Mouse (Mus musculus): ENCODE measurements around the gene Nxf2. TPM values are rescaled to one million over a fixed set of nuclear protein-coding genes. Genes with fewer than 3 reads are reported as not detected.
A peak's percentile ranks its signal among the peaks of the same experiment; 100 is the strongest.
"Not testable (repeated sequence)": the region's sequence is repeated elsewhere in the genome, so short reads cannot be mapped to it uniquely, and the experiment has no call there.

Gene Nxf2
- polyA plus RNA-seq, 1 experiment from 2014 or later, result 0.33 TPM

DNA sequence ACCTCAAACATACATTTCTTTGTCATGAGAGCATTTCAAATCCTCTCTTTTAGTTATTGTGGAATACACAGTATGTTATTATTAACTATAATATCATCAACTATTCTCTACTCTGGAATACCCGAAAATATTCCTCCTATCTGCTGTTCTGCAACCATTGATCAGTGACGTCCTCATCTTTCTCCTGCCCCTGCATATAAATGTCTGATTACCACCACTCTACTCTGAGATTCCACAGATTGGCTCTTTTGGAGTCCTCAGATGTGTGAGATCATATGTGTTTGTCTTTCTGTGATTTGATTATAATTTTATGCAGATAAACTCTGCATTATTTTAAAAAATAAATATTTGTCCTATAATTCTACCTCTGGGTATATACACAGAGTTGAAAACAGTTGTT is 48.8 kb downstream of the Nxf2 start:
- ATAC-seq (ENCODE audit: low read depth), result peak; percentile 65
- Histone ChIP-seq H3K36me3 (no peaks in the 10 kb centered on the region), H3K9ac (no peak overlapping the region), H3K4me2 (no peak overlapping the region), H3K27ac (peak overlapping the region; percentile 84), H3K27me3 (no peaks in the 10 kb centered on the region), H3K9me3 (replicated peaks) (no peaks in the 10 kb centered on the region), H3K4me1 (replicated peaks) (peaks cover 15% of the 10 kb centered on the region), H3K4me3 (replicated peaks) (no peak overlapping the region)
- 37% methylated on average over 2 of the region's 2 CpGs for WGBS (ENCODE audit: insufficient replicate concordance)
- DNase-seq, result no peak

DNA sequence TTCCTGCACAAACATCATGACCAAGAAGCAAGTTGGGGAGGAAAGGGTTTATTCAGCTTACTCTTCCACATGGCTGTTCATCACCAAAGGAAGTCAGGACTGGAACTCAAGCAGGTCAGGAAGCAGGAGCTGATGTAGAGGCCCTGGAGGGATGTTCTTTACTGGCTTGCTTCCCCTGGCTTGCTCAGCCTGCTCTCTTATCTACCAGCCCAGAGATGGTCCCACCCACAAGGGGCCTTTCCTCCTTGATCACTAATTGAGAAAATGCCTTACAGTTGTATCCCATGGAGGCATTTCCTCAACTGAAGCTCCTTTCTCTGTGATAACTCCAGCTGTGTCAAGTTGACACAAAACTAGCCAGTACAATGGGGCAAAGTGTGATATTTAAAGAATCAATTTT is 49.2 kb downstream of the Nxf2 start:
- not testable (repeated sequence) for H3K9ac ChIP-seq

DNA sequence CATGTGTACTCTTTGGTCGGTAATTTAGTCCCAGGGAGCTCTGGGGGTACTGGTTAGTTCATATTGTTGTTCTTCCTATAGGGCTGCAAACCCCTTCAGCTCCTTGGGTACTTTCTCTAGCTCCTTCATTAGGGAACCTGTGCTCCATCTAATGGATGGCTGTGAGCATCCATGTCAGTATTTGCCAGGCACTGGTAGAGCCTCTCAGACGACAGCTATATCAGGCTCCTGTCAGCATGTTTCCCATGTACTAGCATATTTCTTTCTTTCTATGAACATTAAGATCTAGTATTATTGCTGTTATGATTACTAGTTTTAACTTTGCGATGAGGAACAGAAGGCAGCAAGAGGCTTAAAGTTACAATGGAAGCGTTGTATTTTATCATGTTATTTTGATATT is 49.7 kb downstream of the Nxf2 start:
- Histone ChIP-seq H3K27me3 (no peaks in the 10 kb centered on the region), H3K36me3 (no peaks in the 10 kb centered on the region), H3K9ac (0 out of 2 replicates have a peak overlapping the region, but pooled peaks have one; percentile 22), H3K4me2 (peak overlapping the region; percentile 49), H3K4me3 (replicated peaks) (peak overlapping the region; percentile 22), H3K27ac (peak overlapping the region; percentile 84), H3K9me3 (replicated peaks) (no peaks in the 10 kb centered on the region), H3K4me1 (replicated peaks) (peaks cover 15% of the 10 kb centered on the region)
- 56% methylated on average over 4 of the region's 4 CpGs for WGBS (ENCODE audit: insufficient replicate concordance)
- DNase-seq (no peak), ATAC-seq (ENCODE audit: low read depth) (peak; percentile 69)

More for the DNA sequence above, 49.2 kb downstream of the Nxf2 start:
- DNase-seq (peak; percentile 63), ATAC-seq (ENCODE audit: low read depth) (peak; percentile 98)
- H3K27ac ChIP-seq, result peak overlapping the region; percentile 84
- not testable (repeated sequence) for H3K36me3 ChIP-seq; H3K4me3 ChIP-seq (replicated peaks); H3K27me3 ChIP-seq; H3K9me3 ChIP-seq (replicated peaks)
- H3K4me2 ChIP-seq, result 0 out of 2 replicates have a peak overlapping the region, but pooled peaks have one; percentile 49
- H3K4me1 ChIP-seq (replicated peaks), result peaks cover 15% of the 10 kb centered on the region

DNA sequence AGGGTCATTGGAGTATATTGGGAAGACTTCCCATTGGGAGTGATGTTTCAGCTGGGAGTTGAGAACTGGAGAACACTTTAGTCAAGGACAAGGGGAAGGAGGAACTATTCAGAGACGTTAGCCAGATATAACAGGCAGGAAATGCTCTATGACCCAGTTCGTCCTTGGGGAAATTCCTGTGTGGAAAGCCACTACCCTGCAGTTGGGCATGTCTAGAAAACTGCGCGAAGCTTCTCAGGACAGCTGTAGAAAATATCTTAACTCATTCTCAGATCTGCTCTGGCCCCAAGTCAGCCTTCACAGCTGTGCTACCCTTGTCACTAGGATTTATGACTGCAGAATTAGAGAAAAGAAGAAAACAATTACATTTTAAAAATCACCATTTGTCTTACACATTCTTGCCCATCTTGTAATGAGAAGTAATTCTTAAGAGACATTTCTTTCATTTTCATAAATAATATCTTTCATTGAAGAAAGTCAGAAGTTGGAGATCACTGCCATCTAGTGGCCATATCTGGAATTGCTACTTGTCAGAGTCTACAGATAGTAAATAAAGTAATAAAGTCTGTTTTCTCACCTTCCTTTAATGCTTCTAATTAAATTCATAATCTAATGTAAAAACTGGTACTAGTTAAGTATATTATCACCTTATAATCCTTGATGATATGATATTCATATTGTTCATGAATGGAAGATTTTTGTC is 51.2 kb downstream of the Nxf2 start:
- H3K4me3 ChIP-seq (replicated peaks), result no peak overlapping the region
- no peak for DNase-seq
- H3K9me3 ChIP-seq (replicated peaks), result no peaks in the 10 kb centered on the region
- no peak for ATAC-seq (ENCODE audit: low read depth)
- no peak overlapping the region for H3K4me2 ChIP-seq
- H3K27me3 ChIP-seq, result no peaks in the 10 kb centered on the region
- peaks cover 15% of the 10 kb centered on the region for H3K4me1 ChIP-seq (replicated peaks)
- no peaks in the 10 kb centered on the region for H3K36me3 ChIP-seq
- WGBS (ENCODE audit: insufficient replicate concordance), result 21% methylated on average over 4 of the region's 4 CpGs
- H3K27ac ChIP-seq, result no peak overlapping the region
- H3K9ac ChIP-seq, result no peak overlapping the region

DNA sequence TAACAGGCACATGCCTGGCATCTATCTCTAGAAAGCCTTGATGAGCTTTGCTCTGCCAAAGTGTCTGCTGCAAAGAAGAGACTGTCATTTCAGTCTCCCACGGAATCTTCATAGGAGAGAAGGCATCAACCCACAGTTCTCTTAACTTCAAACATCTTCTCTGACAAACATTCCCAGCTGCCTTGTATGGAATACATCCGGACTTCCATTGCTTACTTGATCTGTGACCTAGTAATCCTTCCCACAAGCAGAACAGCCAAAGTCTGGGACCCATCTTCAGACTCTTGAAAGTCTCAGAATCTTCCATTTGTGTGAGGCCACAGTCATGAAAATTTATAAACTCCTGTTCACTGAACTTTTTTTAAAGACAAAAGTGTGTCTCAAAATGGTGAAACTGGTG is 51.7 kb downstream of the Nxf2 start:
- H3K4me3 ChIP-seq (replicated peaks), result no peak overlapping the region
- H3K4me2 ChIP-seq, result no peak overlapping the region
- H3K27me3 ChIP-seq, result no peaks in the 10 kb centered on the region
- WGBS (ENCODE audit: insufficient replicate concordance), result 50% methylated on average over 2 of the region's 2 CpGs
- H3K9me3 ChIP-seq (replicated peaks), result no peaks in the 10 kb centered on the region
- ATAC-seq (ENCODE audit: low read depth) (no peak), DNase-seq (no peak)
- no peak overlapping the region for H3K9ac ChIP-seq
- H3K27ac ChIP-seq, result no peak overlapping the region; the same call in 1 of the 2 replicates
- peaks cover 15% of the 10 kb centered on the region for H3K4me1 ChIP-seq (replicated peaks)
- no peaks in the 10 kb centered on the region for H3K36me3 ChIP-seq

DNA sequence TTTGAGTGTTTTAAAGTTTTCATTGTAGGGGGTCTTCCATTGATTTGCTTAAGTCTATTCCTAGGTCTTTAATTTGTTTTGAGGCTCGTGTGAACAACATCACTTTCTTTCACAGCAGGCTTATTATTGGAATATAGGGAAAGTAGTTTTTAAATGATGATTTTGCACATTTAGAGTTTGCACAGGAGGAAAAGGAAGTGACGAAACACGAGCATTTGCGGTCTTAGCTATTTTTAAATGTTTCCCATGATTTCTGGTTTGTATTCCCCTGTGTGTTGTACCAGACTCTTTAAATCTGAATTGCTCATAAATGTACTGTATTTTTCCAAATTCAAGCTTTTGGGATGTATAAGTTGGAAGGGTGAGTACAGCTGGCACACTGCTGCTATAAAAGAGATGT is 54.2 kb downstream of the Nxf2 start:
- H3K27ac ChIP-seq, result no peak overlapping the region
- no peak overlapping the region for H3K4me3 ChIP-seq (replicated peaks)
- 43% methylated on average over 4 of the region's 4 CpGs for WGBS (ENCODE audit: insufficient replicate concordance)
- no peak overlapping the region for H3K4me2 ChIP-seq
- no peak for DNase-seq
- ATAC-seq (ENCODE audit: low read depth), result no peak
- peaks cover 15% of the 10 kb centered on the region for H3K4me1 ChIP-seq (replicated peaks)
- H3K36me3 ChIP-seq, result no peaks in the 10 kb centered on the region
- no peak overlapping the region for H3K9ac ChIP-seq
- no peaks in the 10 kb centered on the region for H3K27me3 ChIP-seq
- H3K9me3 ChIP-seq (replicated peaks), result no peaks in the 10 kb centered on the region

Other genes with a start within 250 kb of the Nxf2 start
- gene Armcx1, start 246.8 kb downstream of the Nxf2 start, polyA plus RNA-seq (2015; fragmentation: Nextera tagmentation; extraction: Ambion mirVana), result 7.5 and 8.9 TPM in 2 replicates
- gene Armcx6, start 213.3 kb downstream of the Nxf2 start, polyA plus RNA-seq (2015; fragmentation: Nextera tagmentation; extraction: Ambion mirVana), result 6.5 and 7.5 TPM in 2 replicates
- 17.1 and 22.9 TPM in 2 replicates for gene Armcx3, start 208.2 kb downstream of the Nxf2 start, polyA plus RNA-seq (2015; fragmentation: Nextera tagmentation; extraction: Ambion mirVana)
- 12.0 and 13.8 TPM in 2 replicates for gene Armcx2, start 155.5 kb downstream of the Nxf2 start, polyA plus RNA-seq (2015; fragmentation: Nextera tagmentation; extraction: Ambion mirVana)
- gene Zmat1, start 44.5 kb upstream of the Nxf2 start, polyA plus RNA-seq (2015; fragmentation: Nextera tagmentation; extraction: Ambion mirVana), result 1.2 and 1.7 TPM in 2 replicates
- not detected in 2 replicates for gene Gm15023, start 212.9 kb upstream of the Nxf2 start, polyA plus RNA-seq (2015; fragmentation: Nextera tagmentation; extraction: Ambion mirVana)
- 0.25 and 0.32 TPM in 2 replicates for gene Tceal6, start 245.9 kb upstream of the Nxf2 start, polyA plus RNA-seq (2015; fragmentation: Nextera tagmentation; extraction: Ambion mirVana)

Measured in liver, embryonic 13.5 days (tissue).